Mouse (Mus musculus) liver, adult 2 months (tissue): Measurements from ENCODE around the gene Zfp324. TPM values are rescaled to one million over a fixed set of nuclear protein-coding genes. Genes with fewer than 3 reads are reported as not detected.

ENCODE experiments used
- DNase-seq: peaks from one replicate; pipeline ENCODE4 v3.0.0-alpha.2; 2011; ENCODE audit warnings: low read depth, low spot score; ENCODE audit errors: extremely low read depth
- H3K27ac ChIP-seq: fragments of 200-500 bp; replicated peaks from 2 replicates; pipeline ENCODE4 v1.5.1; 2012; ENCODE audit warnings: low read depth, mild to moderate bottlenecking, control low read depth, inconsistent platforms, low read length; ENCODE audit not compliant: insufficient read depth
- H3K27me3 ChIP-seq: fragments of 200-500 bp; 2 replicates; pipeline ENCODE4 v1.6.1; 2012; ENCODE audit warnings: mild to moderate bottlenecking, moderate library complexity, low read length, inconsistent platforms; ENCODE audit not compliant: control insufficient read depth, insufficient read depth
- H3K36me3 ChIP-seq: fragments of 200-500 bp; 2 replicates; pipeline ENCODE4 v1.6.1; 2012; ENCODE audit warnings: low read length, inconsistent platforms; ENCODE audit not compliant: control insufficient read depth, insufficient read depth
- H3K4me1 ChIP-seq: fragments of 200-500 bp; 2 replicates; pipeline ENCODE4 v1.6.1; 2011; ENCODE audit warnings: low read length; ENCODE audit not compliant: control insufficient read depth, insufficient read depth
- H3K4me3 ChIP-seq: fragments of 200-500 bp; 2 replicates; pipeline ENCODE4 v1.5.1; 2011; ENCODE audit warnings: low read depth, mild to moderate bottlenecking, control low read depth, low read length, moderate library complexity; ENCODE audit not compliant: insufficient read depth
- H3K79me2 ChIP-seq: fragments of 200-500 bp; 2 replicates; pipeline ENCODE4 v1.6.1; 2012; ENCODE audit warnings: inconsistent platforms, mild to moderate bottlenecking, low read length, moderate library complexity; ENCODE audit not compliant: control insufficient read depth, insufficient read depth
- H3K9ac ChIP-seq: fragments of 200-500 bp; 2 replicates; pipeline ENCODE4 v1.6.1; 2012; ENCODE audit warnings: low read depth, mild to moderate bottlenecking, control low read depth, inconsistent platforms, low read length
- CTCF ChIP-seq: fragments of 200-500 bp; IDR thresholded peaks from 2 replicates; pipeline ENCODE4 v1.5.1; 2011; ENCODE audit warnings: low read depth, low read length, control low read depth
- POLR2A ChIP-seq: fragments of 200-500 bp; IDR thresholded peaks from 2 replicates; pipeline ENCODE4 v1.6.1; 2011; ENCODE audit warnings: low read length, control low read depth; ENCODE audit not compliant: insufficient read depth; ENCODE audit errors: extremely low read depth
- WGBS: fragments of 180-500 bp; shearing (Covaris S2); methylation state at CpG from one replicate; pipeline ENCODE4 v1.1.7; 2018; 5-methylcytosine and 5-hydroxymethylcytosine counted together
- polyA plus RNA-seq: library from polyadenylated mRNA; depleted of rRNA; stranded (reverse); fragments of >200 nt; gene quantifications from 2 replicates; pipeline ENCODE4 v1.2.3, GENCODE M21; 2012
- total RNA-seq: library from RNA; depleted of rRNA; stranded (reverse); fragments of >200 nt; gene quantifications from 2 replicates; pipeline ENCODE4 v1.2.3, GENCODE M21; 2014

Gene Zfp324
- total and polyA plus RNA-seq, 2 experiments: 4.1 to 5.2 TPM

DNA sequence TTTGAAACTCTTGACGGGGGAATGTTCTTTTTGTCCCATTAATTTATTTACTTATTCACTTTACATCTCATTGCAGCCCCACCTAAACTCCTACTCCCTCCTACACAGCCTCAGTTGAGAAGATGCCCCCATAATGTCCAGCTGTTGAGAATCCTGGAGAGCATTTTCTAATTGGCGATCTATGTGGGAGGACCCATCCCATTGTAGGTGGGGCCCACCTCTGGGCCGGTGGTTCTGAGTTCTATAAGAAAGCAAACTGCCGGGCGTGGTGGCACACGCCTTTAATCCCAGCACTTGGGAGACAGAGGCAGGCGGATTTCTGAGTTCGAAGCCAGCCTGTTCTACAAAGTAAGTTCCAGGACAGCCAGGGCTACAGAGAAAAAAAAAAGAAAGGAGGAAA lies 21.3 kb downstream of the Zfp324 start:
- Histone ChIP-seq H3K27ac (no peak overlapping the region), H3K4me3 (no peak overlapping the region), H3K9ac (no peak overlapping the region), H3K27me3 (no peaks in the 10 kb centered on the region), H3K79me2 (0 out of 2 replicates have a peak, but pooled peaks cover 4% of the 10 kb centered on the region), H3K36me3 (peaks cover 51% of the 10 kb centered on the region), H3K4me1 (peaks cover 15% of the 10 kb centered on the region)
- no peak for DNase-seq
- no peak for TF ChIP-seq POLR2A
- no peak for TF ChIP-seq CTCF
- 89% methylated on average over 8 of the region's 8 CpGs for WGBS

GRCm38 (mm10) chr7:12987409-12988189 lies 22.0 kb downstream of the Zfp324 start:
- TF ChIP-seq POLR2A: no peak
- no peak for TF ChIP-seq CTCF
- H3K27ac ChIP-seq: no peak overlapping the region
- no peak overlapping the region for H3K4me3 ChIP-seq
- H3K9ac ChIP-seq: no peak overlapping the region
- H3K79me2 ChIP-seq: 0 out of 2 replicates have a peak, but pooled peaks cover 4% of the 10 kb centered on the region
- 83% methylated on average over 8 of the region's 8 CpGs for WGBS
- H3K27me3 ChIP-seq: no peaks in the 10 kb centered on the region
- H3K36me3 ChIP-seq: peaks cover 58% of the 10 kb centered on the region
- peaks cover 14% of the 10 kb centered on the region for H3K4me1 ChIP-seq
- DNase-seq: no peak

GRCm38 (mm10) chr7:12992222-12992621 lies 26.6 kb downstream of the Zfp324 start:
- 15% methylated on average over 3 of the region's 3 CpGs for WGBS
- H3K4me3 ChIP-seq: no peak overlapping the region
- TF ChIP-seq CTCF (no peak), POLR2A (no peak)

DNA sequence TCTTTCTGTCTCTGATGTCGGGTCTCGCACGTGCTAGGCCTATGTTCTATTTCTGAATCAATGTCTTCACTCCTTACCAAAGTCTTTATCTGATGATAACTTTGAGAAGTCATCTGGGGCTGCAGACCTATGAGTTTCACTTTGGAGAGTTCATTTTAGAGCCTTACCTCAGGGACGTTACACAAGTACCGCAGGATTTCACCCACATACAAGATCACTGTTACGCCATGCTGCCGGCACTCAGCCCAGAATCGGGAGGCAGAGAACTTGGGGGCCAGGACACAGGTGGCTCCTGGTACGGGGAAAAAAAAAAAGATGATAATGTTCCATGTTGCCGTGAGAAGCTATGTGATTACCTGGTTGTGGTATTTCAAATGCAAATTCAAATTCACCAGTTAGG lies 27.5 kb downstream of the Zfp324 start:
- Histone ChIP-seq H3K36me3 (peaks cover 56% of the 10 kb centered on the region), H3K9ac (no peak overlapping the region), H3K27me3 (no peaks in the 10 kb centered on the region), H3K79me2 (peaks cover 8% of the 10 kb centered on the region; the same call in 1 of the 2 replicates), H3K4me3 (no peak overlapping the region), H3K27ac (peak overlapping the region; percentile 56), H3K4me1 (peaks cover 19% of the 10 kb centered on the region)
- TF ChIP-seq CTCF (no peak), POLR2A (no peak)
- DNase-seq: peak; percentile 79
- 49% methylated on average over 10 of the region's 10 CpGs for WGBS

More at GRCm38 (mm10) chr7:12992222-12992621, 26.6 kb downstream of the Zfp324 start:
- H3K36me3 ChIP-seq: peaks cover 63% of the 10 kb centered on the region
- peak overlapping the region; percentile 56; the same call in 1 of the 2 replicates for H3K27ac ChIP-seq
- H3K4me1 ChIP-seq: peaks cover 19% of the 10 kb centered on the region
- no peaks in the 10 kb centered on the region for H3K27me3 ChIP-seq
- H3K9ac ChIP-seq: no peak overlapping the region
- peaks cover 4% of the 10 kb centered on the region; the same call in 1 of the 2 replicates for H3K79me2 ChIP-seq
- no peak for DNase-seq

DNA sequence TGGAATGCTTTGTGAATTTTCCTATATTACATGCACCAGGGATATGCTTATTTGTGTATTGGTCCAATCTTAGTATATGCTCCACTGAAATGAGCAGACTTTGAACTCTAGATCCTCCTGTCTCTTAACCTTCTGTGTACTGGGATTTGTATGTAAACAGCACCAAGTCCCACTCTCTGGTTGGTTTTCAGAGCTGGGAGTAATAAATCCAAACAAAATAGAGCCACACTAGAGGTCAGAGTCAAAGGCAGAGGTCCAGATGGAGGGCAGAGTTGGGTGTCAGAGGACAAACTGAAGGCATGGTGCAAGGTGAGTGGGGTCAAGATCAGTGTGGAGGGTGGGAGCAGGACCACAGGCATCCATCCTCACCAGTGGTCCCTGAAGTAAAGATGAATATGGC lies 30.2 kb downstream of the Zfp324 start:
- H3K36me3 ChIP-seq: peaks cover 33% of the 10 kb centered on the region
- peak overlapping the region; percentile 85 for H3K27ac ChIP-seq
- H3K9ac ChIP-seq: peak overlapping the region; percentile 46
- peaks cover 7% of the 10 kb centered on the region; the same call in 1 of the 2 replicates for H3K79me2 ChIP-seq
- no peak for TF ChIP-seq POLR2A
- no peak for TF ChIP-seq CTCF
- peak; percentile 97 for DNase-seq
- peak overlapping the region; percentile 31 for H3K4me3 ChIP-seq
- peaks cover 19% of the 10 kb centered on the region for H3K4me1 ChIP-seq
- H3K27me3 ChIP-seq: no peaks in the 10 kb centered on the region

DNA sequence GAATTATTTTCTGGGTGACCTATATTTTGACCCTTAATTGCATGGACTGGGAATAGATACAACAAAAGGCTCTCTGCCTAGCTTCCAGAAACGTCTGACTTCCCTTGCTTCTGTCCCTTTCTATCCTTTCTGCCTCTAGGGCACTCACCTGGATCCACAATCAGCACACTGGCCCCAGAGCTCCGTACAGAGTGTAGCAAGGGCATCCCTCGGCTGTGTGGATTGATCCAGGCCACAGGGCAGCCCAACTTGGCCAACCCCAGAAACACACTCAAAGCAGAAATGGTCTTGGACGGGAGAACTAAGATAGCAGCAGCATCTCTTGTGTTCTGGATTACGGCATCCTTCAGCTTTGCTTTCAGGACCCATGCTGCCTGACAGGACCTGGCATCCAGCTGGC lies 31.6 kb downstream of the Zfp324 start:
- DNase-seq: peak; percentile 81
- H3K36me3 ChIP-seq: peaks cover 21% of the 10 kb centered on the region
- H3K9ac ChIP-seq: peak overlapping the region; percentile 90
- H3K4me1 ChIP-seq: peaks cover 14% of the 10 kb centered on the region
- H3K27me3 ChIP-seq: no peaks in the 10 kb centered on the region
- TF ChIP-seq POLR2A: peak; percentile 28; the same call in 1 of the 2 replicates
- TF ChIP-seq CTCF: no peak
- H3K4me3 ChIP-seq: peak overlapping the region; percentile 93
- 17% methylated on average over 5 of the region's 5 CpGs for WGBS
- peaks cover 4% of the 10 kb centered on the region; the same call in 1 of the 2 replicates for H3K79me2 ChIP-seq
- H3K27ac ChIP-seq: peak overlapping the region; percentile 95
